Mouse (Mus musculus) gastrocnemius, postnatal 4 days (tissue): ENCODE results near the gene A730071L15Rik. TPM values are rescaled to one million over a fixed set of nuclear protein-coding genes. Genes with fewer than 3 reads are reported as not detected.
A peak's percentile ranks its signal among the peaks of the same experiment; 100 is the strongest.

Experiments
- DNase-seq, 2 experiments: peaks; one replicate each; pipeline ENCODE4 v3.0.0; 2021 to 2022; ENCODE audit warnings: low spot score in 2 of 2, mixed read lengths in 2 of 2
- total RNA-seq, 2 experiments: library from RNA; stranded (reverse); gene quantifications; 2 replicates each; pipeline ENCODE4 v1.2.3; 2021

Gene A730071L15Rik
- total RNA-seq, 2 experiments from 2014 or later: 0.21 to 0.44 TPM

GRCm38 (mm10) chr11:6180811-6181399 is 18.9 kb upstream of the A730071L15Rik start:
- DNase-seq: no peak

- DNase-seq: no peak
Observed at GRCm38 (mm10) chr11:6183246-6183645, 16.6 kb upstream of the A730071L15Rik start.

- DNase-seq: no peak
Observed at GRCm38 (mm10) chr11:6184202-6184935, 15.5 kb upstream of the A730071L15Rik start.

- DNase-seq: no peak
Observed at GRCm38 (mm10) chr11:6187399-6187798, 12.4 kb upstream of the A730071L15Rik start.

GRCm38 (mm10) chr11:6187878-6188277 is 12.0 kb upstream of the A730071L15Rik start:
- DNase-seq: peak; percentile 78 to 89

GRCm38 (mm10) chr11:6196780-6197179 is 3.0 kb upstream of the A730071L15Rik start:
- DNase-seq: no peak

GRCm38 (mm10) chr11:6198449-6198848 is 1.4 kb upstream of the A730071L15Rik start:
- DNase-seq: no peak

GRCm38 (mm10) chr11:6200087-6200569 is 299 bp downstream of the A730071L15Rik start, which contains the start of gene Nudcd3:
TSS of gene Nudcd3 (minus strand) at chr11:6200415.
- peak; percentile 76 to 89 for DNase-seq

GRCm38 (mm10) chr11:6200570-6200969 is 741 bp downstream of the A730071L15Rik start:
- no peak for DNase-seq

GRCm38 (mm10) chr11:6207090-6207489 is 7.3 kb downstream of the A730071L15Rik start:
- no peak for DNase-seq

GRCm38 (mm10) chr11:6208158-6208557 is 8.3 kb downstream of the A730071L15Rik start:
- no peak for DNase-seq

- DNase-seq: no peak
Observed at GRCm38 (mm10) chr11:6216834-6217233, 17.0 kb downstream of the A730071L15Rik start.

GRCm38 (mm10) chr11:6218189-6218896 is 18.5 kb downstream of the A730071L15Rik start:
- DNase-seq: no peak

- DNase-seq: no peak
Observed at GRCm38 (mm10) chr11:6219967-6220366, 20.1 kb downstream of the A730071L15Rik start.

- no peak for DNase-seq
Observed at GRCm38 (mm10) chr11:6222187-6222586, 22.4 kb downstream of the A730071L15Rik start.

GRCm38 (mm10) chr11:6224541-6225229 is 24.9 kb downstream of the A730071L15Rik start:
- no peak for DNase-seq

- no peak for DNase-seq
Observed at GRCm38 (mm10) chr11:6230012-6230411, 30.2 kb downstream of the A730071L15Rik start, which contains the start of gene Npc1l1. TSS of gene Npc1l1 (minus strand) at chr11:6230143.

GRCm38 (mm10) chr11:6233025-6233424 is 33.2 kb downstream of the A730071L15Rik start:
- no peak for DNase-seq

GRCm38 (mm10) chr11:6244707-6245106 is 44.9 kb downstream of the A730071L15Rik start:
- no peak for DNase-seq
